Mouse (Mus musculus) gastrocnemius, postnatal 25 days (tissue): ENCODE measurements around the gene Hhatl. TPM values are rescaled to one million over a fixed set of nuclear protein-coding genes. Genes with fewer than 3 reads are reported as not detected.

ENCODE experiments used
- DNase-seq: peaks from one replicate; pipeline ENCODE4 v3.0.0; 2022
- total RNA-seq, 2 experiments: library from RNA; stranded (reverse); gene quantifications; 1 replicate in 1 of 2; 2 replicates in 1 of 2; pipeline ENCODE4 v1.2.3; 2021

Hhatl gene
- total RNA-seq, 2 experiments from 2014 or later, result 193 to 201 TPM

DNA sequence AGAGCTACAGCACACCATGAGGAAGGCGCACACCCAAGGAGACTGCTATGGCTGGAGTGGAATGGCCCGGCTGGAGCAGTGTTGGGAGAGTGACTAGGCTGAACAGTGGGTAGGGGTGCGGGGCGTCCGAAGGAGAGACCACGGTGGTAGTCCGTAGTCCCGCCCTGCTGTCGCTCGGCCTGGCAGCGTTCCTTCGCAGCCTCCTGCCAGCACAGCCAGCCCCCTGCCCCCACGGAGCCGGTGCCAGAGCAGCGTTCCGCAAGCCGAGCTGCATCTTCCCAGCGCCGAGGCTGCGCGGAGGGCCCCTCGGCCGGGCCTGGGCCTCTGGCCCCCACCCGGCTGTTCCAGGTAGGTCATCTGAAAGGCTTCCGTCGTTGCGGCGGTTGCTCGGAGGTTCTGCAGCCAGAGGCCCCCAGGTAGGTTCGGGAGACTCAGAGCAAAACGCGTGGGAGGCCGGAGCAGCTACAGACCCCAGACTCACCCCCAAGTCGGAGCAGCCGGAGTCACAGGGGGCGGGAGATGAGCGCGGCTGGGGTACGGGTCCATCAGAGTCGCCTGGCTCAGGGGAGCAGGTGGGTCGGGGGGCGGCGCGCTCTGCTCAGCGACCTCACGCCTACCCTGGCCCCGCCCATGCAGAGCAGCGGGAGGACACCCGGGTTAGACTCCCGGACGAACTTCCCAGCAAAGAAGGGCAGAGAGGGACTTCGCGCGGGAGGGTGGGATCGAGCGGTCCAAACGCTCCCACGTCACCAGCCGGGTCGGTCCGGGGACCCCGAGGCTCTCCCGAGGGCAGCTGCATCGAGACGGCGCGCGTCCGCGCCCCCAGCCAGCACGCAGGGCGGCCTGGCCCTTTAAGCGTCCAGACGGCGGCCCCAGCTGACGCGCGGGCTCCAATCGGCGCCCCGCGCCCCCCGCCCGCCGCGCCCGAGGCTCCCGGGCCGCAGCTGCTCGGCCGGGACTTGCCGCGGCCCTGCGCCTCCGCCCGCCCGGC is 32.9 kb downstream of the Hhatl start, which contains the start of gene Zfp651:
Gene Zfp651 (plus strand): TSS at position 240 of the 991 bp plus-strand sequence.
- peak; percentile 73 for DNase-seq

DNA sequence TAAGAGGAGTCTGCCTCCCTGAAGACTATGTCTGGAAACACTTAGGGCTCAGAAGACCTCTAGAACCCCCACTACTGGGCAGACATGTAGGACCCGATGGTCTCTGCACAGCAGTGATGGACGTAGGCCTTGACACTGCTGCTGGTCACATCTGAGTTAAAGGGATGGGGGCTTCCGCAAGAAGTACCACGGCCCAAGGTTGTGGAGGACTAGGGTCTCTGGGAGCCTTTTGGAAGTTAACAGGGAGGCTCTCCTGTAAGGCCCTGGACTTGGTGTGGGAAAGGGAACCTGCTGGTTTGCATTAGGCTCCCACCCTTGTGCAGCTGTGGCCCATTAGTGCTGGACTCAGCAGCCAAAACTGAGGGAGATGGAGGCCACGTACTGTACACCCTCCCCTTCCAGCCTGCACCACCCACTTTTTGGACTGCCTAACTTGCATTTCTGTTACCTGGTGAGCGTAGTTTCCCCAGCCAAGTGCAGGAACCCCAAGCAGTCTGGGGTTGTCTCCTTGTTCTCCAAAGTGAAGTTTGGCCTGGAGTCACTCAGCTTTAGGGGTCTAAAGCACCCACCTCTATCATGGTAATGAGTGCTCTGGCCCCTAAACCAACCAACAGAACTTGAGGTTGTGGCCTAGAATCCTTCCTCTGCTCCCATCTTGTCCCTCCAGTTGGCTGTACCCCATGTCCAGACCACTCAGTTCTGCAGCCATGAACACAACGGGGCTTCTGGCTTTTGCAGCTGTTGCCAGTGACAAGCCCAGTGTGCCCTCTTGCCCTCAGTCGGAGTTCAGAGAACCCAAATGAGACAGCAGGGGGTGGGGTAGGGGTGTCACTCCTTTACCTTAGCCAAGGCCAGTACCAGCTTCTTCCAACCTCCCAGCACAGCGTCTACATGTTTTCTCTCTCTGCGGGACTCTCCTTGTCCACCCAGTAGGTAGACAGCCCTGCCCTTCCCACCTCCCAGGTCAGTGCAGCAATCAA is 34.2 kb downstream of the Hhatl start:
- peak; percentile 63 for DNase-seq

DNA sequence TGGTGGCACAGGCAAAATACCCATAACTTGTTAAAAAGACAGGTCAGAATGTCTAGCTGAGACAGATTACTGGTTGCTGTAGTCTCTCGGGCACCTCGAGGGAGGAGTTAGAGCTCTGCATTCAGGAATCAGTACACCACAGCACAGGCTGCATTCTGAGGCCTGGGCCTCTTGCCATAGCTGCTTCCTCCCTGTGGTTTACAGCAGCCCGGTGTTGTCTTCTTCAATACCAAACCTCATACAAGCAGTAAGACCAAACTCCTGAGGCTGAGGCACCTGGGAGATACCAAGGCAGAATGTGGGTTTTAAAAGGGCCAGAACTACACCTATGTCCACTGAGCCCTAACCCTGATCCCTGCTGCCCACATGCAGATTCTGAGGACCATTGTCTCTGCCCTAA is 34.9 kb downstream of the Hhatl start:
- DNase-seq, result no peak

DNA sequence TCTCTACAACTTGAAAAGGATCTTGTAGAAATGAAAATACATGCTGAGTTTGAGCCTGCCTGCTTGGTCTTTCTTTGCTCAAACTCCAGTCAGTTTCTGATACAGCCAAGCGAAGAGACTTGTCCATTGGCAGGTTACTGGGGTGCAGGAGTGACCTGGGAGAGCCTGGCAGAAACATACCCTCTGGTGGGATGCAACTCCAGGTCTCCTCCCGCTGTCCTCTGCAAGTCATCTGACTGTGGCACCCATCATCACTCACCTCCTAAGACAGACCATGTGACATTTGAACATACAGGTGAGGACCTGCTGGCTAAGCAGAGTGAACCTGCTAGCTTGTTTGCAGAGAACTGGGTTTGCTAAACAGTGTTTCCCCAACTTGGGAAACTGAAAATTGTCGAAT is 35.5 kb downstream of the Hhatl start:
- DNase-seq, result no peak

DNA sequence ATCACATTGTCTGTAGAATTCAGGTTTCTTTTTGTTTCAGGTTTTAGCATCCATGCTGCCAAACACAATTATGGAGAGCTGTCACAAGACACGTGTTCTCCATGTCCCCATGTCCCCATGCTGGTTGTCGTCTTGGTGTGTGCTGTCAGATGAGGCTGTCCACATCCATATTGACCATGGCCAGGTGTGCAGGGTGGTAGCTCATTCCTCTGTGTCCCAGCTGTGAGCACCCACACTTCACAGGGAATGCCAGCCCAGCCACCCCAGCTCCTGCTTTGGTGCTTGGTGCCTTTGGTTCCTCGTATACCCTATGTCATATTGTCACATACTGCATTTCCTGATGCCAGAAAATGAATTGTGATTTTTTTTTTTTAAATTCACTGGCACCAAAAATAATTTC is 37.7 kb downstream of the Hhatl start:
- DNase-seq, result no peak

DNA sequence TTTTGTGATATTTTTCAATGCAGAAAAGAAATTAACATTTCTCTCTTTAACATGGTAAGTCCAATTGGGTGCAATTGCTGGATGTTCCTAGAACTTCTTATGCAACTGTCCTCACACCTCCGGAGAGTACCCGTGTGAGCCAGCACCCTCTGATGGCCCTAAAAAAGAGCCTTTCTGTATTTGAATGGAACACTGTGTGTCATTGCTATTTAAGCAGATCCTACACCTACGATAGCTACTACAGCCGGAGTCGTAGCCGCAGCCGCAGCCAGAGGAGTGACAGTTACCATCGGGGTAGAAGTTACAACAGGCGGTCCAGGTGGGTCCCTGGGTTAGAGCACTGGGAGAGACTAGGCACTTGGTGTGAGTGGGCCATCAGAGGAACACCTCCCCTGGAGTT is 39.5 kb downstream of the Hhatl start:
- no peak for DNase-seq

DNA sequence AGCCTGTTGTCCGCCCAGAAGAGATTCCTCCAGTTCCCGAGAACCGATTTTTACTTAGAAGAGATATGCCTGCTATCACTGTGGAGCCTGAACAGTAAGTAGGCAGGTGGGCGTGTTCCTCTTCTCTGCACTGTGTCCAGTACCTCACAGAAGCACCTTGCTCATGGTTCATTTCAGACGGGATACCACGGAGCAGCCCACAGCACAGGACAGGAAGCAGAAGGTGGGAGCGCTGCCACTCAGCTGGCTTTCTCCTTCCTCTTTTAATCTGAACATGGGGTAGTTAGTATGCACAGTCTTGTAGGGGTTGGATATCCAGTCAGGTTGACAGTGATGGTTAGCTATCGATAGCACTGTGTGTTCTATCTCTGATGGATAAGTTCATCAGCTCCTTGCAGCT is 48.3 kb downstream of the Hhatl start:
- DNase-seq, result no peak

DNA sequence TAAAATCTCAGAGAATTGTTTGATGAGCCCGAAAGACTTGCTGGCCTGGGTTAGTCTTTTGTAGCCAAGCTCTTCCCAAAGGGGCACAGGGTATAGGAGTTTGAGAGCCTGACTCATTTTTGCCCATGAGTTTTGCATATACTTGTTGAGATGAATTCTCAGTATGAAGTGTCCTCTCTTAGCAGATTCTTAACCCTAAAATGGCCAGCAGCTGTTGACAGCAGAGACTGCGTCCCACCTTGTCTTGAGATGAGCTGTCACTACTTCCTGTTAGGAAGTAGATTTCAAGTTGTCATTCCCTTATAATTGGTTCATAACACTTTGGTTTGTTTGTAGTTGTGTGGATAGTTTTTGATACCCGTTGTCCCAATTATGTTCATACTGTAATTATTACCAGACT is 51.1 kb downstream of the Hhatl start:
- no peak for DNase-seq

DNA sequence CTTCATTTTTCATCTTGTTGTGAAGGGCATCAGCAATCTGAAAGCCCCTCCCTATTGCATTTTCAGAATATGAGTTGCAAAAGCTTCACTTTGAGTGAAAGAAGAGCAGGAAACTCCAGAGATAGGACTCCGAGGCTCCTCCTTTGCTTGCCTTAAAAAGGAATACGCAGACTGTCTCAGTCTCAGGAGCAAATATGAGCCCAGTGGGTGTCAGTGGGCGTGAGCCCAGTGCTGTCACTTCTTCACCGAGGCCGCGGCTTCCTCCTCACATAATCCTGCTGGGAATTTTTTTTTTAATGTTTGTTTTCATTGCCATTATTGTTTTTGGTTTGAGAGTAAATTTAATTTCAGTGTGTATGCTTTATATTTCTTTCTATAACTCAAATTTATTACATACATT is 51.8 kb downstream of the Hhatl start:
- DNase-seq, result no peak

Other genes with a start within 250 kb of the Hhatl start
- not detected for gene Lyzl4, start 150.4 kb downstream of the Hhatl start, total RNA-seq
- 1 to 10 TPM; 2.5 to 2.6 TPM for gene Vipr1, start 149.8 kb downstream of the Hhatl start, total RNA-seq
- 1 to 10 TPM; 3.8 to 4.3 TPM for gene Sec22c, start 87.0 kb downstream of the Hhatl start, total RNA-seq
- 100 to 1,000 TPM; 104 to 105 TPM for gene Ss18l2, start 82.2 kb downstream of the Hhatl start, total RNA-seq
- gene Nktr, start 73.3 kb downstream of the Hhatl start, total RNA-seq, result 10 to 100 TPM; 30.0 to 30.1 TPM
- 100 to 1,000 TPM in 1 of 2 experiments, 10 to 100 TPM in 1; 78.3 to 101 TPM for gene Zfp651, start 33.2 kb downstream of the Hhatl start, total RNA-seq
- 100 to 1,000 TPM; 116 to 215 TPM for gene Klhl40, start 14.9 kb downstream of the Hhatl start, total RNA-seq
- under 1 TPM; 0.32 to 0.46 TPM for gene Ccdc13, start 47.0 kb upstream of the Hhatl start, total RNA-seq
- 100 to 1,000 TPM; 110 to 115 TPM for gene Higd1a, start 65.9 kb upstream of the Hhatl start, total RNA-seq
- 1 to 10 TPM; 1.9 to 2.0 TPM for gene Ackr2, start 105.8 kb upstream of the Hhatl start, total RNA-seq
- not detected for gene Cyp8b1, start 123.8 kb upstream of the Hhatl start, total RNA-seq
- gene Fam198a, start 158.5 kb upstream of the Hhatl start, total RNA-seq, result 1 to 10 TPM; 1.3 to 1.6 TPM
- gene Pomgnt2, start 204.6 kb upstream of the Hhatl start, total RNA-seq, result 10 to 100 TPM in 1 of 2 experiments, 1 to 10 TPM in 1; 8.9 to 10.0 TPM